Mouse (Mus musculus) ovary, adult 18-20 months (tissue): ENCODE data around the gene Tmem178b.

ENCODE experiments used
- DNase-seq: peaks from one replicate; pipeline ENCODE4 v3.0.0; 2022; ENCODE audit warnings: low spot score, mixed read lengths

Tmem178b gene

GRCm38 (mm10) chr6:40161381-40161780 is 288.3 kb downstream of the Tmem178b start:
- no peak for DNase-seq

- DNase-seq = no peak
Observed at GRCm38 (mm10) chr6:40173559-40173958, 300.5 kb downstream of the Tmem178b start.

- DNase-seq = no peak
Observed at GRCm38 (mm10) chr6:40177870-40178269, 304.8 kb downstream of the Tmem178b start.

GRCm38 (mm10) chr6:40180551-40180950 is 307.5 kb downstream of the Tmem178b start:
- DNase-seq = no peak

GRCm38 (mm10) chr6:40200661-40201060 is 327.6 kb downstream of the Tmem178b start:
- DNase-seq = no peak

GRCm38 (mm10) chr6:40202602-40203001 is 329.5 kb downstream of the Tmem178b start:
- DNase-seq = no peak

GRCm38 (mm10) chr6:40205380-40205779 is 332.3 kb downstream of the Tmem178b start:
- DNase-seq = no peak

GRCm38 (mm10) chr6:40208014-40208413 is 334.9 kb downstream of the Tmem178b start:
- DNase-seq = no peak

GRCm38 (mm10) chr6:40209172-40209571 is 336.1 kb downstream of the Tmem178b start:
- no peak for DNase-seq

GRCm38 (mm10) chr6:40217154-40217553 is 344.1 kb downstream of the Tmem178b start:
- DNase-seq = no peak

- no peak for DNase-seq
Observed at GRCm38 (mm10) chr6:40217651-40218050, 344.6 kb downstream of the Tmem178b start.

GRCm38 (mm10) chr6:40220634-40221120 is 347.6 kb downstream of the Tmem178b start:
- no peak for DNase-seq

- no peak for DNase-seq
Observed at GRCm38 (mm10) chr6:40225585-40226280, 352.7 kb downstream of the Tmem178b start.

GRCm38 (mm10) chr6:40228981-40229380 is 355.9 kb downstream of the Tmem178b start:
- DNase-seq = no peak

GRCm38 (mm10) chr6:40229985-40230384 is 356.9 kb downstream of the Tmem178b start:
- DNase-seq = no peak

- no peak for DNase-seq
Observed at GRCm38 (mm10) chr6:40234066-40234465, 361.0 kb downstream of the Tmem178b start.

- DNase-seq = peak; percentile 5
Observed at GRCm38 (mm10) chr6:40235793-40236470, 362.9 kb downstream of the Tmem178b start.

GRCm38 (mm10) chr6:40236841-40237765 is 364.0 kb downstream of the Tmem178b start:
- no peak for DNase-seq

GRCm38 (mm10) chr6:40238857-40239256 is 365.8 kb downstream of the Tmem178b start:
- DNase-seq = no peak

GRCm38 (mm10) chr6:40240671-40241070 is 367.6 kb downstream of the Tmem178b start:
- DNase-seq = no peak

- DNase-seq = no peak
Observed at GRCm38 (mm10) chr6:40247398-40247946, 374.4 kb downstream of the Tmem178b start.

GRCm38 (mm10) chr6:40249939-40250338 is 376.9 kb downstream of the Tmem178b start:
- DNase-seq = no peak
